Mouse (Mus musculus) ES-E14 (cell line): ENCODE data around the gene Mnt. TPM values are rescaled to one million over a fixed set of nuclear protein-coding genes. Genes with fewer than 3 reads are reported as not detected.
A peak's percentile ranks its signal among the peaks of the same experiment; 100 is the strongest.

ENCODE experiments used
- DNase-seq: peaks from one replicate; pipeline ENCODE4 v3.0.0-alpha.2; 2013; ENCODE audit warnings: low read depth, low spot score
- H3K27ac ChIP-seq: 2 replicates; pipeline ENCODE4 v1.5.1; 2012; ENCODE audit warnings: low read depth, mild to moderate bottlenecking, low read length, moderate library complexity, mixed read lengths; ENCODE audit not compliant: poor library complexity, insufficient read depth, severe bottlenecking
- H3K36me3 ChIP-seq: 2 replicates; pipeline ENCODE4 v1.6.1; 2012; ENCODE audit warnings: mild to moderate bottlenecking, low read length, moderate library complexity, mixed read lengths; ENCODE audit not compliant: control insufficient read depth, poor library complexity, insufficient read depth, severe bottlenecking
- H3K4me1 ChIP-seq, 2 experiments: fragments of 150-350 bp in 1 of 2; sonication (generic) in 1 of 2; 2 replicates each; pipeline ENCODE4 v1.6.1; 2012; ENCODE audit warnings: low read length in 2 of 2, mild to moderate bottlenecking in 1 of 2, mixed read lengths in 1 of 2; ENCODE audit not compliant: control insufficient read depth in 2 of 2, insufficient read depth in 2 of 2, poor library complexity in 1 of 2
- H3K4me3 ChIP-seq, 2 experiments: fragments of 150-350 bp in 1 of 2; sonication (generic) in 1 of 2; 2 replicates each; pipeline ENCODE4 v1.5.1; 2012; ENCODE audit warnings: low read length in 2 of 2, low read depth in 1 of 2, mild to moderate bottlenecking in 1 of 2, mixed read lengths in 1 of 2; ENCODE audit not compliant: insufficient read depth in 1 of 2, poor library complexity in 1 of 2, severe bottlenecking in 1 of 2
- H3K9ac ChIP-seq: 2 replicates; pipeline ENCODE4 v1.6.1; 2012; ENCODE audit warnings: low read depth, mild to moderate bottlenecking, low read length, mixed read lengths; ENCODE audit not compliant: poor library complexity, insufficient read depth, severe bottlenecking
- H3K9me3 ChIP-seq: fragments of 150-350 bp; sonication (generic); 2 replicates; pipeline ENCODE4 v1.6.1; 2012; ENCODE audit warnings: low read depth, mild to moderate bottlenecking, low read length; ENCODE audit not compliant: control insufficient read depth, insufficient read depth
- CHD2 ChIP-seq: IDR thresholded peaks from 2 replicates; pipeline ENCODE4 v1.6.1; 2014; ENCODE audit warnings: mild to moderate bottlenecking, low read depth, low read length, inconsistent platforms
- HCFC1 ChIP-seq: IDR thresholded peaks from 2 replicates; pipeline ENCODE4 v1.6.1; 2012; ENCODE audit warnings: low read length, inconsistent platforms, borderline replicate concordance; ENCODE audit not compliant: insufficient read depth
- MAFK ChIP-seq: IDR thresholded peaks from 2 replicates; pipeline ENCODE4 v1.6.1; 2014; ENCODE audit warnings: mild to moderate bottlenecking, low read depth, low read length, inconsistent platforms; ENCODE audit not compliant: insufficient read depth
- ZC3H11A ChIP-seq: IDR thresholded peaks from 2 replicates; pipeline ENCODE4 v1.6.1; 2012; ENCODE audit warnings: low read depth, mild to moderate bottlenecking, inconsistent platforms, low read length, borderline replicate concordance
- ZNF384 ChIP-seq: IDR thresholded peaks from 2 replicates; pipeline ENCODE4 v1.6.1; 2012; ENCODE audit warnings: low read depth, low read length, inconsistent platforms
- in situ Hi-C, 2 experiments: fragments of 600-800 bp; cut with MboI; formaldehyde crosslinking; loops; one replicate each; pipeline ENCODE4 v1.15.1; 2025; ENCODE audit warnings: low sequenced_read_pairs in 2 of 2, inconsistent platforms in 1 of 2; ENCODE audit not compliant: unreplicated experiment in 2 of 2
- total RNA-seq: library from RNA; depleted of rRNA; stranded (reverse); fragments of 300-350 nt; gene quantifications from 2 replicates; pipeline ENCODE4 v1.2.3, GENCODE M21; 2012

The Mnt gene
- total RNA-seq, 1 experiment, result 10.2 TPM

GRCm38 (mm10) chr11:74832503-74833143 is 1.9 kb downstream of the Mnt start:
- H3K9me3 ChIP-seq, result no peaks in the 10 kb centered on the region
- in situ Hi-C loops, result no loop called here
- H3K27ac ChIP-seq, result peak overlapping the region; percentile 67; the same call in 1 of the 2 replicates
- H3K4me1 ChIP-seq, result peaks cover 5 to 33% of the 10 kb centered on the region in 2 experiments; a peak in 3 of 4 replicates
- peaks cover 5% of the 10 kb centered on the region; the same call in 1 of the 2 replicates for H3K36me3 ChIP-seq
- H3K9ac ChIP-seq, result peak overlapping the region; percentile 65
- H3K4me3 ChIP-seq, result peak overlapping the region; percentile 51 to 95
- TF ChIP-seq MAFK (peak; percentile 39; the same call in 1 of the 2 replicates), ZC3H11A (no peak)
- DNase-seq, result peak; percentile 43

- Histone ChIP-seq H3K36me3 (peaks cover 5% of the 10 kb centered on the region; the same call in 1 of the 2 replicates), H3K4me3 (no peak overlapping the region), H3K4me1 (peaks cover 5 to 31% of the 10 kb centered on the region in 2 experiments; a peak in 3 of 4 replicates), H3K9me3 (no peaks in the 10 kb centered on the region), H3K9ac (no peak overlapping the region), H3K27ac (no peak overlapping the region)
- no peak for DNase-seq
- no peak for TF ChIP-seq MAFK
- no peak for TF ChIP-seq HCFC1
- no peak for TF ChIP-seq ZNF384
- TF ChIP-seq CHD2, result no peak
- TF ChIP-seq ZC3H11A, result no peak
- in situ Hi-C loops, result no loop called here
Measured at GRCm38 (mm10) chr11:74833536-74834358, 3.0 kb downstream of the Mnt start.

- Histone ChIP-seq H3K36me3 (peaks cover 5% of the 10 kb centered on the region; the same call in 1 of the 2 replicates), H3K9ac (no peak overlapping the region), H3K4me3 (no peak overlapping the region), H3K4me1 (peaks cover 7 to 30% of the 10 kb centered on the region in 2 experiments; a peak in 2 of 4 replicates), H3K9me3 (no peaks in the 10 kb centered on the region), H3K27ac (no peak overlapping the region)
- no peak for DNase-seq
- in situ Hi-C loops, result no loop called here
- TF ChIP-seq ZNF384 (no peak), CHD2 (no peak), MAFK (no peak), HCFC1 (no peak), ZC3H11A (no peak)
Measured at GRCm38 (mm10) chr11:74834359-74834638, 3.6 kb downstream of the Mnt start.

- Histone ChIP-seq H3K9ac (no peak overlapping the region), H3K4me3 (no peak overlapping the region), H3K27ac (no peak overlapping the region), H3K9me3 (no peaks in the 10 kb centered on the region), H3K4me1 (peaks cover 9 to 33% of the 10 kb centered on the region in 2 experiments; a peak in 2 of 4 replicates), H3K36me3 (peaks cover 5% of the 10 kb centered on the region; the same call in 1 of the 2 replicates)
- DNase-seq, result peak; percentile 40
- in situ Hi-C loops, result no loop called here
- TF ChIP-seq MAFK, result no peak
- TF ChIP-seq ZC3H11A, result no peak
- no peak for TF ChIP-seq HCFC1
- TF ChIP-seq ZNF384, result no peak
- TF ChIP-seq CHD2, result no peak
Measured at GRCm38 (mm10) chr11:74834650-74835277, 4.0 kb downstream of the Mnt start.
